Mouse (Mus musculus) brain, embryonic 14.5 days (tissue): ENCODE data around the gene Ddx27.

Experiments used
- CTCF ChIP-seq: fragments of 200-500 bp; IDR thresholded peaks from 2 replicates; pipeline ENCODE4 v1.5.1; 2012; ENCODE audit warnings: inconsistent platforms, mild to moderate bottlenecking, moderate library complexity, borderline replicate concordance; ENCODE audit not compliant: insufficient read depth, insufficient read length; ENCODE audit errors: extremely low read depth
- POLR2A ChIP-seq: fragments of 200-500 bp; IDR thresholded peaks from 2 replicates; pipeline ENCODE4 v1.6.1; 2012; ENCODE audit warnings: mild to moderate bottlenecking, inconsistent platforms, borderline replicate concordance; ENCODE audit not compliant: poor library complexity, insufficient read depth, insufficient read length, severe bottlenecking; ENCODE audit errors: extremely low read depth

GRCm38 (mm10) chr2:167048698-167049358, 33.8 kb downstream of the Ddx27 start:
- no peak for TF ChIP-seq POLR2A
- no peak for TF ChIP-seq CTCF
